Mouse (Mus musculus) embryonic fibroblast, embryonic 13.5 days (primary cell): Measurements from ENCODE around the gene Ddn. TPM values are rescaled to one million over a fixed set of nuclear protein-coding genes. Genes with fewer than 3 reads are reported as not detected.

ENCODE experiments used
- H3K27ac ChIP-seq: 2 replicates; pipeline ENCODE4 v1.5.1; 2012; ENCODE audit warnings: low read length, control low read depth, inconsistent platforms; ENCODE audit not compliant: insufficient read depth
- H3K4me1 ChIP-seq: 2 replicates; pipeline ENCODE4 v1.6.1; 2011; ENCODE audit warnings: low read length; ENCODE audit not compliant: control insufficient read depth, insufficient read depth
- H3K4me3 ChIP-seq: 2 replicates; pipeline ENCODE4 v1.5.1; 2011; ENCODE audit warnings: mild to moderate bottlenecking, control low read depth, low read length; ENCODE audit not compliant: insufficient read depth
- CTCF ChIP-seq: IDR thresholded peaks from 2 replicates; pipeline ENCODE4 v1.5.1; 2011; ENCODE audit warnings: mild to moderate bottlenecking, control low read depth, low read length, moderate library complexity, borderline replicate concordance; ENCODE audit not compliant: insufficient read depth
- POLR2A ChIP-seq: IDR thresholded peaks from 2 replicates; pipeline ENCODE4 v1.6.1; 2011; ENCODE audit warnings: low read depth, mild to moderate bottlenecking, control low read depth, low read length, moderate library complexity
- polyA plus RNA-seq: library from polyadenylated mRNA; stranded (reverse); fragments of >200 nt; gene quantifications from 2 replicates; pipeline ENCODE4 v1.2.4, GENCODE M21; 2011; ENCODE audit warnings: low read depth; ENCODE audit not compliant: missing spikeins, insufficient read length

Ddn gene
- polyA plus RNA-seq, 1 experiment = not detected

DNA sequence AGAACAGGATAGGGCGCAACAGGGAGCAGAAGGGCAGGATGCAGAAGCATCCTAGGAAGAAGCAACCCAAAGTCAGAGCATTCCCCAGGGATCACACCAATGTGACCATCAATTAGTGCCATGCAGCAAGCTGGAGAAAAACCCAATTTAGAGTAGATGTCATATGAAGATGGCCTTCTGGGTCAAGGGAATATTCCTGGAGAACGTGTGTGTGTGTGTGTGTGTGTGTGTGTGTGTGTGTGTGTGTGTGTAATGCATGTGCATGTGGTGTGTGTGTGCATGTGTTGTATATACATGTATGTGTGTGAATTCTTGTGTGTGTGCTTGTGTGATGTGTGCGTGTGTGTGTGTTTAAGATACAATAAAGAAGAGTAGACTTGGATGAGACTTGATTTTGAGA, 10.4 kb downstream of the Ddn start:
- no peaks in the 10 kb centered on the region for H3K4me1 ChIP-seq
- no peak overlapping the region for H3K4me3 ChIP-seq
- no peak overlapping the region for H3K27ac ChIP-seq
- TF ChIP-seq CTCF (no peak), POLR2A (no peak)

DNA sequence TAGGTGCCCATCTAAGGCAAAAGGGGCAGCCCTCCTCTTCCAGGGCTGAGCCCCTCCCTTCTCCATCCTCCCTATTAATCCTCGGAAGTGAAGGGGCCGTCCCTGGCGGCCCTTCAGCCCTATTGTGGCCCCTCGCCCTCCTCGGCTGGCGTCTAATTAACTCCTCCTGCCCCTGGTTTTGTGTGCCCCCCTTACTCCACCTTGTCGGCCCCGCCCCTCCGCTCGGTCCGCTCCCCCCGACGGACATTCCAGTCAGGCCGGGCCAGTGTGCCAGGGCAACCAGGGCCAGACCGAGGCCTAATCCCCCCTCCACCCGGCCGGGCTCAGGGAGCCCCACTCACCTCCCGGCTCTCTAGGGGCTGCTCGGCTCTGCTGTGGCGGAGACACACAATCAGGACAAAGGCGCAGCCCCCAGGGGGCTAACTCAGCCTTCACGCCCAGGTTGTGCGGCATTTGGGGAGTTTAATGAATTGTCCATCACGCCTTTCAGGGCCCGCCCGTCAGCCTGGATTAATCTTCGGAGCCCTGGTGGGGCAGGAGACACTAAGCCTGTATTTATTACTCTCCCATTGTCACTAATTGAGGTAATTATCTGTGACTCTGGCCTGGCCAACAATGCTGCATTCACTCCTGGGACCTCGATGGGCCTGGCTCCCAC, 11.3 kb downstream of the Ddn start:
- H3K4me3 ChIP-seq = no peak overlapping the region
- TF ChIP-seq CTCF (no peak), POLR2A (no peak)
- no peak overlapping the region for H3K27ac ChIP-seq
- H3K4me1 ChIP-seq = no peaks in the 10 kb centered on the region

DNA sequence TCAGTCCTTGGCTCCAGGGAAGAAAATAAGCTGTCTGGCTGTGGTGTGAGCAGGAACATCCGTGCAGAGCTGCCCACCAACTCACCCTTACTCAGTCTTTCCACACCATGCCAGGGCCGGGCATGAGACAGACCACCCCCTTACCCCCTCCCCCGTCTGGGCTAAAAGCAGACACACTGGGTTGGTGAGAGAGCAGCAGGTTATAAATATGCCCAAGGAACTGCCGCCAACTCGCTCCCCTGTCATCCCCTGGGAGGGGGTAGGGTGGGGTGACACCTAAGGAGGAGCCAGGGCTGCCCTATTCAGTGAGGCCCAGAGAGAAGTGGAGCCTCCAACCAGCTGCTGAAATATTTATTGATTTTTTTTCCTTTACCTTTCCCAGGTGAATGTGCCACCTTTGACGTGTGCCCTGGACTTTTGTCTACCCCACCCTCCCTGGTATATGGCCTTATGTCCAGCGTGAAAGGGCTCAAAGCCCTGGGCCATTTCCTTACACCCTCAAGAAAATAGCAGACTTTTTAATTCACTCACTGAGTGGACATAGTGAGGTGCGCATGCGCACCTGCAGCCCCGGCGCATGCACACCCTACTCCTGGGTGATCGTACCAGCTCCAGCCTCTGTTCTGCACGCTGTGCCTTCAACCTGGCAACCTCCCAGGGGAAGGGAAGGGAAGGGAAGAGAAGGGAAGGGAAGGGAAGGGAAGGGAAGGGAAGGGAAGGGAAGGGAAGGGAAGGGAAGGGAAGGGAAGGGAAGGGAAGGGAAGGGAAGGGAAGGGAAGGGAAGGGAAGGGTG, 12.3 kb downstream of the Ddn start:
- Histone ChIP-seq H3K27ac (no peak overlapping the region), H3K4me1 (no peaks in the 10 kb centered on the region; the same call in 1 of the 2 replicates), H3K4me3 (no peak overlapping the region)
- TF ChIP-seq CTCF = no peak
- no peak for TF ChIP-seq POLR2A

DNA sequence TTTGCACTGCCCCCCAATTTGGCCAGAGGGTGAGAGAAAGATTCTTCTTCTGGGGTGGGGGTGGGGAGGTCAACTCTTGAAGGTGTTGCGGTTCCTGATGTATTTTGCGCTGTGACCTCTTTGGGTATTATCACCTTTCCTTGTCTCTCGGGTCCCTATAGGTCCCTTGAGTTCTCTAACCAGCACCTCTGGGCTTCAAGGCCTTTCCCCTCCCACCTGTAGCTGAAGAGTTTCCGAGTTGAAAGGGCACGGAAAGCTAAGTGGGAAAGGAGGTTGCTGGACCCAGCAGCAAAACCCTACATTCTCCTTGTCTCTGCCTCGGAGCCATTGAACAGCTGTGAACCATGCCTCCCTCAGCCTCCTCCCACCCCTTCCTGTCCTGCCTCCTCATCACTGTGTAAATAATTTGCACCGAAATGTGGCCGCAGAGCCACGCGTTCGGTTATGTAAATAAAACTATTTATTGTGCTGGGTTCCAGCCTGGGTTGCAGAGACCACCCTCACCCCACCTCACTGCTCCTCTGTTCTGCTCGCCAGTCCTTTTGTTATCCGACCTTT, 16.1 kb downstream of the Ddn start:
- TF ChIP-seq POLR2A (no peak), CTCF (no peak)
- Histone ChIP-seq H3K4me1 (peaks cover 3% of the 10 kb centered on the region; the same call in 1 of the 2 replicates), H3K27ac (no peak overlapping the region), H3K4me3 (no peak overlapping the region)

DNA sequence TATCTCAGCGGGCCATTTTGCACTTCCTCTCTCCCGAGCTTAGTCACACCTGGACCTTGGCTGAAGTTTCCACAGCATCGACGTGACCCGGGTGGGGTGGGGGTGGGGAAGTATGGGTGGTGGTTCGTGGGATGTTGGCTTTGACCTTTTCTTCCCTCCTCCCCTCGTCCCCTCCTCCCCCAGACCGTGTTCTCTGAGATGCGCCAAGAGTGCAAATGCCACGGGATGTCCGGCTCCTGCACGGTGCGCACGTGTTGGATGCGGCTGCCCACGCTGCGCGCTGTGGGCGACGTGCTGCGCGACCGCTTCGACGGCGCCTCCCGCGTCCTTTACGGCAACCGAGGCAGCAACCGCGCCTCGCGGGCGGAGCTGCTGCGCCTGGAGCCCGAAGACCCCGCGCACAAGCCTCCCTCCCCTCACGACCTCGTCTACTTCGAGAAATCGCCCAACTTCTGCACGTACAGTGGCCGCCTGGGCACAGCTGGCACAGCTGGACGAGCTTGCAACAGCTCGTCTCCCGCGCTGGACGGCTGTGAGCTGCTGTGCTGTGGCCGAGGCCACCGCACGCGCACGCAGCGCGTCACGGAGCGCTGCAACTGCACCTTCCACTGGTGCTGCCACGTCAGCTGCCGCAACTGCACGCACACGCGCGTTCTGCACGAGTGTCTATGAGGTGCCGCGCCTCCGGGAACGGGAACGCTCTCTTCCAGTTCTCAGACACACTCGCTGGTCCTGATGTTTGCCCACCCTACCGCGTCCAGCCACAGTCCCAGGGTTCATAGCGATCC, 16.9 kb downstream of the Ddn start:
- TF ChIP-seq POLR2A (no peak), CTCF (no peak)
- H3K4me1 ChIP-seq = peaks cover 3% of the 10 kb centered on the region; the same call in 1 of the 2 replicates
- H3K27ac ChIP-seq = no peak overlapping the region
- no peak overlapping the region for H3K4me3 ChIP-seq

DNA sequence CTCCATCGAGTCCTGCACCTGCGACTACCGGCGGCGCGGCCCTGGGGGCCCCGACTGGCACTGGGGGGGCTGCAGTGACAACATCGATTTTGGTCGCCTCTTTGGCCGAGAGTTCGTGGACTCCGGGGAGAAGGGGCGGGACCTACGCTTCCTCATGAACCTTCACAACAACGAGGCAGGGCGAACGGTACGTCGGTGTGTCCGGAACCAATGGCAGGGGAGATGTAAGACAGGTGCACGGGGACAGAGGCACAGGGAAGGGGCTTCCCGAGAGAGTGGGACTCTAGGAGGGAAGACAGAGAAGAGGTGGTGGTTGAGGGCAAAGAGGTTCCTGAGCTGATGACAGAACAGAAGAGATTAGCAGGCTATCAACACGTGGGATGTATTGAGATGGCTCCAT, 17.5 kb downstream of the Ddn start:
- Histone ChIP-seq H3K27ac (no peak overlapping the region), H3K4me3 (no peak overlapping the region), H3K4me1 (peaks cover 3% of the 10 kb centered on the region; the same call in 1 of the 2 replicates)
- TF ChIP-seq CTCF (no peak), POLR2A (no peak)

DNA sequence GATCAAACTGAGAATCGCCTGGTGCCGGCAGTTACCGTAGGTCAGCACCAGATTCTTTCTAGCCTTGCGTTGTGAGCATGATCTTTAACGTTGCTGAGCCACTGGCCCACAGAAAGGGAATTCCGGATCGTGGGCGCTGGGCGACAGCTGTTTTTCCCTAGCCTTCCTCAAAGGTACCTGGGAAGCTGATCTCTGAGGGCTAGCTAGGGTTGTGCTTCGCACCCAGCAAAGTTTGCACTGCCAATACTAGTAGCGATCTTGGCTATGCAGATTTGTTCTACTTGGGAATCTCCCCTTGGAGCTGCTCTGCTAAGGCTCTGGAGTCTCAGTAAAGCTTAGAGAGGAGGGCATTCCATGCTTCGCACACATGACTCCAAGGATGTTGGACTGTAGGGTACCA, 18.1 kb downstream of the Ddn start:
- peak overlapping the region; percentile 8; the same call in 1 of the 2 replicates for H3K4me3 ChIP-seq
- H3K4me1 ChIP-seq = peaks cover 3% of the 10 kb centered on the region; the same call in 1 of the 2 replicates
- no peak for TF ChIP-seq POLR2A
- TF ChIP-seq CTCF = no peak
- no peak overlapping the region for H3K27ac ChIP-seq

DNA sequence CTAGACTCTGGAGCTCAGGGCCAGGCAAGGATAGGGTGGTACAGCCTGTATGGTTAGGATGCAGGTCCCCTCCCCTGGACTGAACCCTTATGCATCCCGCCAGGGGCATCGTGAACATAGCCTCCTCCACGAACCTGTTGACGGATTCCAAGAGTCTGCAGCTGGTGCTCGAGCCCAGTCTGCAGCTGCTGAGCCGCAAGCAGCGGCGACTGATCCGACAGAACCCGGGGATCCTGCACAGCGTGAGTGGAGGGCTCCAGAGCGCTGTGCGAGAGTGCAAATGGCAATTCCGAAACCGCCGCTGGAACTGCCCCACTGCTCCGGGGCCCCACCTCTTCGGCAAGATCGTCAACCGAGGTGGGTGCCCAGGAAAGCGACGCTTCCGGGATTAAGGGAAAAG, 18.5 kb downstream of the Ddn start:
- H3K4me1 ChIP-seq = peaks cover 3% of the 10 kb centered on the region; the same call in 1 of the 2 replicates

DNA sequence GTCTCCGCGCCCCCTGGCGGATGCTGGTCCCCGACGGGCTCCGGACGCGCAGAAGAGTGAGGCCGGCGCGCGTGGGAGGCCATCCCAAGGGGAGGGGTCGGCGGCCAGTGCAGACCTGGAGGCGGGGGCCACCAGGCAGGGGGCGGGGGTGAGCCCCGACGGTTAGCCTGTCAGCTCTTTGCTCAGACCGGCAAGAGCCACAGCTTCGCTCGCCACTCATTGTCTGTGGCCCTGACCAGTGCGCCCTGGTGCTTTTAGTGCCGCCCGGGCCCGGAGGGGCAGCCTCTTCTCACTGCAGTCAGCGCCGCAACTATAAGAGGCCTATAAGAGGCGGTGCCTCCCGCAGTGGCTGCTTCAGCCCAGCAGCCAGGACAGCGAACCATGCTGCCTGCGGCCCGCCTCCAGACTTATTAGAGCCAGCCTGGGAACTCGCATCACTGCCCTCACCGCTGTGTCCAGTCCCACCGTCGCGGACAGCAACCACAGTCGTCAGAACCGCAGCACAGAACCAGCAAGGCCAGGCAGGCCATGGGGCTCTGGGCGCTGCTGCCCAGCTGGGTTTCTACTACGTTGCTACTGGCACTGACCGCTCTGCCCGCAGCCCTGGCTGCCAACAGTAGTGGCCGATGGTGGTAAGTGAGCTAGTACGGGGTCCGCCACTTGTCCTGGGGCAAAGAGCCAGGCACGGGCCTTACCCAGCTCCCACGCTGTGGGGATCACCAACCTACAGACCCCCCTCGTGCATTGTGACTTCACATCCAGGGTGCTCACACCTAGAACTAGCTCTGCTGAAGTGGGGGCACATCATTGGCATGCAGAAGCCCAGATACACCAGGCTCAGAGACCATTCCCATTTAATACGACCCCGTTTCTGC, 19.4 kb downstream of the Ddn start, which contains the start of gene Wnt1:
TSS of gene Wnt1 (plus strand) at position 197 of the 875 bp plus-strand sequence.
- TF ChIP-seq POLR2A (no peak), CTCF (peak; percentile 72)
- H3K27ac ChIP-seq = no peak within 1 kb of the TSS
- peaks cover 3% of the 10 kb centered on the region; the same call in 1 of the 2 replicates for H3K4me1 ChIP-seq
- H3K4me3 ChIP-seq = 0 out of 2 replicates have a peak within 1 kb of the TSS, but pooled peaks have one; percentile 8

More for the DNA sequence above, 18.5 kb downstream of the Ddn start:
- Histone ChIP-seq H3K4me3 (peak overlapping the region; percentile 8; the same call in 1 of the 2 replicates), H3K27ac (no peak overlapping the region)
- TF ChIP-seq POLR2A (no peak), CTCF (no peak)
